Mouse (Mus musculus) small intestine, adult 2 months (tissue): ENCODE data around the gene Gm2a.

Experiments used
- CTCF ChIP-seq: fragments of 200-500 bp; IDR thresholded peaks from 2 replicates; pipeline ENCODE4 v1.5.1; 2012; ENCODE audit warnings: low read depth, mild to moderate bottlenecking, control low read depth, inconsistent platforms, low read length, moderate library complexity, mixed read lengths; ENCODE audit not compliant: insufficient replicate concordance, insufficient read length; ENCODE audit errors: extremely low read depth
- POLR2A ChIP-seq: fragments of 200-500 bp; IDR thresholded peaks from 2 replicates; pipeline ENCODE4 v1.6.1; 2012; ENCODE audit warnings: low read depth, mild to moderate bottlenecking, control low read depth, inconsistent platforms, low read length, moderate library complexity

- TF ChIP-seq CTCF, result no peak
- no peak for TF ChIP-seq POLR2A
These were observed 22.9 kb downstream of the Gm2a start for GRCm38 (mm10) chr11:55120821-55121271.
